Mouse (Mus musculus) kidney, postnatal 0 days (tissue): Measurements from ENCODE around the gene Zbtb20. TPM values are rescaled to one million over a fixed set of nuclear protein-coding genes. Genes with fewer than 3 reads are reported as not detected.

Source experiments
- ATAC-seq: fragments of 200-750 bp; cut with Nextera tagmentation; replicated peaks from 2 replicates; pipeline ENCODE4 v1.8.0; 2017; ENCODE audit warnings: low read depth, moderate number of reproducible peaks, moderate TSS enrichment, moderate library complexity; ENCODE audit not compliant: low FRiP score
- DNase-seq: peaks from one replicate; pipeline ENCODE4 v3.0.0-alpha.2; 2016; ENCODE audit warnings: low spot score
- H3K27ac ChIP-seq: fragments of 300-500 bp; sonication (generic); 2 replicates; pipeline ENCODE4 v1.5.1; 2014; ENCODE audit warnings: mild to moderate bottlenecking
- H3K27me3 ChIP-seq: fragments of 300-500 bp; sonication (generic); 2 replicates; pipeline ENCODE4 v1.6.1; 2014; ENCODE audit warnings: low read length, mixed read lengths; ENCODE audit not compliant: insufficient read depth
- H3K36me3 ChIP-seq: fragments of 300-500 bp; sonication (generic); 2 replicates; pipeline ENCODE4 v1.6.1; 2014; ENCODE audit warnings: low read length, mixed read lengths; ENCODE audit not compliant: insufficient read depth
- H3K4me1 ChIP-seq: fragments of 300-500 bp; sonication (generic); replicated peaks from 2 replicates; pipeline ENCODE4 v1.6.1; 2014; ENCODE audit warnings: antibody characterized with exemption, low read length, mixed read lengths; ENCODE audit not compliant: insufficient read depth
- H3K4me2 ChIP-seq: fragments of 300-500 bp; sonication (generic); 2 replicates; pipeline ENCODE4 v1.6.1; 2014; ENCODE audit warnings: mild to moderate bottlenecking, low read length, moderate library complexity, mixed read lengths
- H3K4me3 ChIP-seq: fragments of 300-500 bp; sonication (generic); replicated peaks from 2 replicates; pipeline ENCODE4 v1.5.1; 2014; ENCODE audit warnings: low read depth, low read length
- H3K9ac ChIP-seq: fragments of 300-500 bp; sonication (generic); 2 replicates; pipeline ENCODE4 v1.6.1; 2014; ENCODE audit warnings: low read depth, low read length
- H3K9me3 ChIP-seq: fragments of 300-500 bp; sonication (generic); replicated peaks from 2 replicates; pipeline ENCODE4 v1.6.1; 2016; ENCODE audit warnings: low read length, inconsistent platforms, mixed read lengths
- CTCF ChIP-seq: IDR thresholded peaks from 2 replicates; pipeline ENCODE4 v1.5.1; 2016; ENCODE audit warnings: antibody characterized with exemption, low read depth, mild to moderate bottlenecking, moderate library complexity
- WGBS: fragments of 180-500 bp; shearing (Covaris S2); extraction: QIAGEN DNeasy Blood & Tissue Kit; methylation state at CpG from one replicate; pipeline ENCODE4 v1.1.7; 2014; 5-methylcytosine and 5-hydroxymethylcytosine counted together
- polyA plus RNA-seq: library from polyadenylated mRNA; unstranded; fragments of >200 nt; fragmentation: Nextera tagmentation; extraction: Ambion mirVana; gene quantifications from 2 replicates; pipeline ENCODE4 v1.2.1, GENCODE M21; 2015

Gene Zbtb20
- polyA plus RNA-seq, 1 experiment from 2014 or later, result 36.8 TPM

- H3K36me3 ChIP-seq, result no peaks in the 10 kb centered on the region
- WGBS, result 62% methylated on average over 3 of the region's 3 CpGs
- no peak for TF ChIP-seq CTCF
- no peak overlapping the region for H3K27ac ChIP-seq
- H3K9me3 ChIP-seq, result no peaks in the 10 kb centered on the region
- no peaks in the 10 kb centered on the region for H3K27me3 ChIP-seq
- H3K9ac ChIP-seq, result no peak overlapping the region
- no peaks in the 10 kb centered on the region for H3K4me1 ChIP-seq
- DNase-seq (no peak), ATAC-seq (no peak)
- H3K4me3 ChIP-seq, result no peak overlapping the region
- no peak overlapping the region for H3K4me2 ChIP-seq
Measured at GRCm38 (mm10) chr16:43291423-43291822, 415.7 kb downstream of the Zbtb20 start.

GRCm38 (mm10) chr16:43297953-43298596, 422.4 kb downstream of the Zbtb20 start:
- TF ChIP-seq CTCF, result no peak
- no peak for ATAC-seq
- Histone ChIP-seq H3K9ac (no peak overlapping the region), H3K27ac (no peak overlapping the region), H3K9me3 (no peaks in the 10 kb centered on the region), H3K4me1 (no peaks in the 10 kb centered on the region; the same call in 1 of the 2 replicates), H3K4me3 (no peak overlapping the region), H3K4me2 (no peak overlapping the region), H3K36me3 (no peaks in the 10 kb centered on the region), H3K27me3 (no peaks in the 10 kb centered on the region)
- WGBS, result 70% methylated on average over 5 of the region's 5 CpGs
- DNase-seq, result no peak

- H3K36me3 ChIP-seq, result no peaks in the 10 kb centered on the region
- WGBS, result 74% methylated on average over 3 of the region's 3 CpGs
- no peak overlapping the region for H3K27ac ChIP-seq
- no peak for DNase-seq
- no peaks in the 10 kb centered on the region for H3K27me3 ChIP-seq
- ATAC-seq, result no peak
- no peaks in the 10 kb centered on the region for H3K9me3 ChIP-seq
- no peak overlapping the region for H3K4me3 ChIP-seq
- H3K4me1 ChIP-seq, result no peaks in the 10 kb centered on the region; the same call in 1 of the 2 replicates
- TF ChIP-seq CTCF, result no peak
- no peak overlapping the region for H3K4me2 ChIP-seq
- H3K9ac ChIP-seq, result no peak overlapping the region
Measured at GRCm38 (mm10) chr16:43300420-43300819, 424.7 kb downstream of the Zbtb20 start.

DNA sequence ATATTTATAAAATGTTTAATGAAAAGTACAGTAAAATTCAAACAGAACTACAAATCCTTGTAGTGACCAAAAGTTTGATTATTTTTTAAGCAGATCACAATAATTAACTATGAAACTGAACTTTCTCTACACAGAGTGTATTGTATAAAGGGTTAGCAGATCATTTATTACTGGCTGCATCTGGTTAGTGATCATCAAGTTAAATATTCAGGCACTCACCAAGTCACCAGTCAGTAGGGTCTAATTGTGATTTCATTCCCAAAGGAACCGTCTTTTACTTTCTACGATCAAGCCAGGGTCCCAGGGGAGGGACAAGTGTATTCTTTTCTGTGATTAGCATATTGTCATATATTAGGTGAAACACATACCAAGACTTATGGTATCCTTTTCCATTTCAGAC, 426.5 kb downstream of the Zbtb20 start:
- no peaks in the 10 kb centered on the region for H3K27me3 ChIP-seq
- H3K9me3 ChIP-seq, result no peaks in the 10 kb centered on the region
- H3K4me1 ChIP-seq, result no peaks in the 10 kb centered on the region; the same call in 1 of the 2 replicates
- DNase-seq, result no peak
- no peak overlapping the region for H3K27ac ChIP-seq
- H3K36me3 ChIP-seq, result no peaks in the 10 kb centered on the region
- no peak for TF ChIP-seq CTCF
- H3K4me2 ChIP-seq, result no peak overlapping the region
- no peak overlapping the region for H3K9ac ChIP-seq
- WGBS, result 75% methylated on average over 2 of the region's 2 CpGs
- ATAC-seq, result no peak
- H3K4me3 ChIP-seq, result no peak overlapping the region

DNA sequence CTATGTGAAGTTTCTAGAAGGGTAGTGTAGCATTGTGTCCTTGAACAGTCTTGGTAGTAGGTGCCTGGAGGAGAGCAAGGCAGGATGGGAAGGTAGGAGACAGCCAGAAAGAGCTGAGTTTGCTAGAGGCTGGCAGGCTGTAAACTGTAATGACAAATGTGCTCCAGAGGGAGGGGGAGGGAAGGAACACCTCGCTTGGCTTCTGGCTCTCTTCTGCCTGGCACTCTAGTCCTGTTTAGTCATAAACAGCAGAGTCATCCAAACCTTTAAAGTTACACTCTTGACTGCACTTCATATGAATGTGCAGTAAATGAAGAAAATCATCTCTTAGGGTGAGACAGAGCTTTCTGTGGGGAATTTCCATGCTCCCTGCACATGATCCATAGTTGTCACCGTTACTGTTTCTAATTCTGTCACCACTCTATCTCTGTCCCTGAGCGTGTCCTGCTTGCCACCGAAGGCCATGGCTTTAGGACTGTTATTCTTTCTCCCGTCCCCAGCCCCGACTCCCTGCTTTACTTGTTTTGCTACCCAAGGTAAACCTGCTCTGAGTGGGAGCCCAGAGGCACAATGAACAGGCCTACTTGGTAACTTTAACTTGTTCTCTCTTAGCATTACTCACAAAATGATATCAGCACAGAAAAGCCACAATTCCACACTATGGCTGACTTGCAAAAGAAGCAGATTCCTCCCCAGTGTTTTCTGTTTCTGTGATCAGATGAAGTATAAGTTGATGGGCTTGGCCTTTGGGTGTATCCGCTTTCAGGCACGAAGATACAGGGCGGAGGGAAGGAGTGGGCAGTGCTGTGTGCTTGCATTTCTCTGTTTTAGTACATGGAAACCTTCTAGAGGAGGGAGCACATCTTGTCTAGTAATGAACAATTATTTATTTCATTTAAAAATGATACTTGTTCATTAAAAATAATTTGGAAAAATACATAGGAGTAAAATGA, 427.8 kb downstream of the Zbtb20 start:
- ATAC-seq (peak; percentile 94), DNase-seq (peak; percentile 79)
- H3K4me3 ChIP-seq, result no peak overlapping the region
- H3K4me2 ChIP-seq, result 0 out of 2 replicates have a peak overlapping the region, but pooled peaks have one; percentile 7
- no peak overlapping the region for H3K9ac ChIP-seq
- no peak for TF ChIP-seq CTCF
- H3K4me1 ChIP-seq, result no peaks in the 10 kb centered on the region; the same call in 1 of the 2 replicates
- H3K9me3 ChIP-seq, result no peaks in the 10 kb centered on the region
- H3K27me3 ChIP-seq, result no peaks in the 10 kb centered on the region
- 28% methylated on average over 9 of the region's 9 CpGs for WGBS
- H3K36me3 ChIP-seq, result no peaks in the 10 kb centered on the region
- peak overlapping the region; percentile 70 for H3K27ac ChIP-seq

DNA sequence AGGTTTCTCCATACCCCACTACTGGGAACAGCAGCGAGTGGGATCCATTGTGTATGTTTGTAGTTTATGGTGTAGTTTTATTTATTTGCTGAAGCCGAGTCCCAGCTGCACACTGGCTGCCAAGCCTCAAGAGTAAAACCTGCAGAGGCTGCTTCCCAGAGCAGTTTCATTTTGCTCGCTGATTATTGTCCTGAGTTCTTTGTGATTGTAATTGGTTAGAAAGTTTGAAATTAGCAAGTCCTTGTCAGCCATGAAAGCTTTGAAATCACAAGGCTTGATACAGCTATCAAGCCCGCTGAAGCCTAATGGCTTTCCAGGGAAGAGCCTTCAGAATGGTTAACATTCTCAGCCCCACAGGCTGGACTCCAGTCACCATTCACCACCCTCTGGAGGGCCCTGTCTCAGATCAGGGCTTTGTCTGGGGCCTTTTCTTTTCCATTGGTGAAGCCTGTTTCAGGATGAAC, 434.3 kb downstream of the Zbtb20 start:
- DNase-seq (no peak), ATAC-seq (no peak)
- Histone ChIP-seq H3K27me3 (no peaks in the 10 kb centered on the region), H3K27ac (0 out of 2 replicates have a peak overlapping the region, but pooled peaks have one; percentile 50), H3K36me3 (no peaks in the 10 kb centered on the region), H3K9me3 (no peaks in the 10 kb centered on the region), H3K9ac (no peak overlapping the region), H3K4me2 (no peak overlapping the region), H3K4me1 (0 out of 2 replicates have a peak, but pooled peaks cover 3% of the 10 kb centered on the region), H3K4me3 (no peak overlapping the region)
- 37% methylated on average over 4 of the region's 4 CpGs for WGBS
- no peak for TF ChIP-seq CTCF
